Mouse (Mus musculus): ENCODE measurements at regions not wholly inside any gene's neighbourhood (a gene's known extent, or its start where the extent isn't known, plus 50 kb on each side); places are given as distances from the start of the nearest gene placed in this dataset.
"Not testable (repeated sequence)": the region's sequence is repeated elsewhere in the genome, so short reads cannot be mapped to it uniquely, and the experiment has no call there.

GRCm38 (mm10) chr3:22411976-22412660 lies 335.7 kb downstream of the Tbl1xr1 start:
- DNase-seq (ENCODE audit: low spot score in 2 of 2), result not testable (repeated sequence)

- peak in 1 of 2 experiments; percentile 2 for DNase-seq (ENCODE audit: low spot score in 2 of 2)
Observed at GRCm38 (mm10) chr3:22438027-22438780, 361.8 kb downstream of the Tbl1xr1 start.

- DNase-seq (ENCODE audit: low spot score in 2 of 2), result no peak
Observed at GRCm38 (mm10) chr3:22470542-22470941, 394.1 kb downstream of the Tbl1xr1 start.

DNA sequence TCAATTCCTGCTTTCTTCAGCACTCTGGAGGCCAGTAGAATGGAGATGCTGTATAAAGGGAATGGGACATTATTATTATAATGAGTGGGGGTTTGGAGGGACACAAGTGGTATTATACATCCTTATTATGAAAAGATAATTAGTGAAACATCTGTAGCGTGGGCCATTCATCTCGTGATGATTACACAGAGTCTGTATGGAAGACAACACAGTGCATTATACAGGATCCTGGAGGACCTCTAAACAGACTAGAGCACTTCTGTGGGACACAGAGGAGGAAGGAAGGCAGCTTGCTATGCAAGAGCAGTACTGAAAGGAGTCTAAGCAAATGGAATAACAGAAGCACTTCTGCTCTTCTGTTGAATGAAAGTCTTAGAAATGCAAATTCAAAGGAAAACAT lies 416.1 kb downstream of the Tbl1xr1 start:
- peak in 1 of 2 experiments; percentile 3 for DNase-seq (ENCODE audit: low spot score in 2 of 2)
